In genomic region chr2:151914120-151914519, GRCm38 (mm10) we compare ENCODE assay signal across 20 mouse cellular contexts. TPM values are rescaled to one million over a fixed set of nuclear protein-coding genes. Genes with fewer than 3 reads are reported as not detected.
DNase-seq lines count a peak whose midpoint lies in the region; ATAC-seq lines count a peak whose summit lies in the region.
"Had no signal": no experiment of that assay in that cellular context is flagged by ENCODE, and none has a peak within 500 bp of the region (broad histone marks: within the 10 kb centered on the region; RNA-seq: fewer than 3 reads in every experiment).

No protein-coding gene starts in this region.

- H3K36me3 ChIP-seq in midbrain, embryonic 11.5 days (ENCODE audit: control insufficient read depth, insufficient read depth, low read length): no peaks in the 10 kb centered on the region
- H3K36me3 ChIP-seq in midbrain, embryonic 16.5 days (ENCODE audit: control insufficient read depth, insufficient read depth, low read length): no peaks in the 10 kb centered on the region
- H3K36me3 ChIP-seq: embryonic facial prominence, embryonic 13.5 days; forebrain, embryonic 15.5 days; heart, embryonic 10.5 days; hindbrain, embryonic 13.5 days had no signal

- H3K4me1 ChIP-seq in midbrain, embryonic 11.5 days (ENCODE audit: control insufficient read depth, insufficient read depth, low read length): peaks cover 8% of the 10 kb centered on the region; the same call in 1 of the 2 replicates
- no peaks in the 10 kb centered on the region for H3K4me1 ChIP-seq in midbrain, embryonic 16.5 days (ENCODE audit: control insufficient read depth, insufficient read depth, low read length)
- H3K4me1 ChIP-seq: forebrain, embryonic 15.5 days had no signal

- H3K4me3 ChIP-seq in midbrain, embryonic 11.5 days (ENCODE audit: low read depth, low read length): no peak overlapping the region
- H3K4me3 ChIP-seq in midbrain, embryonic 16.5 days (ENCODE audit: low read depth, low read length): no peak overlapping the region
- H3K4me3 ChIP-seq: embryonic facial prominence, embryonic 13.5 days; forebrain, embryonic 15.5 days; heart, embryonic 10.5 days; hindbrain, embryonic 13.5 days had no signal

- peak; percentile 37 to 71 for DNase-seq in adrenal gland, adult (ENCODE audit: inconsistent age in 2 of 2, low spot score in 1 of 2)
- DNase-seq in adrenal gland, postnatal 4 days (ENCODE audit: low spot score in 2 of 2): no peak
- peak; percentile 53 for DNase-seq in midbrain, embryonic 11.5 days (ENCODE audit: low spot score, missing footprints)
- peak; percentile 39 to 51 for DNase-seq in adrenal gland, postnatal 36 days
- no peak for DNase-seq in kidney, adult 11 months
- DNase-seq: cerebellum, adult 18-20 months; cerebellum, adult 9-11 months; cerebellum, postnatal 36 days; heart, adult 18-20 months; heart, postnatal 10 days; heart, postnatal 4 days; kidney, adult 18-20 months had no signal

- no peak overlapping the region for H3K4me2 ChIP-seq in midbrain, embryonic 11.5 days
- H3K4me2 ChIP-seq in midbrain, embryonic 16.5 days (ENCODE audit: low read length): no peak overlapping the region
- H3K4me2 ChIP-seq: embryonic facial prominence, embryonic 13.5 days; forebrain, embryonic 15.5 days; hindbrain, embryonic 13.5 days had no signal

- H3K27me3 ChIP-seq in midbrain, embryonic 11.5 days (ENCODE audit: control insufficient read depth, insufficient read depth, low read length): no peaks in the 10 kb centered on the region
- H3K27me3 ChIP-seq in midbrain, embryonic 16.5 days (ENCODE audit: control insufficient read depth, insufficient read depth, low read depth, low read length): no peaks in the 10 kb centered on the region
- H3K27me3 ChIP-seq: embryonic facial prominence, embryonic 13.5 days; forebrain, embryonic 15.5 days; hindbrain, embryonic 13.5 days had no signal

- no peak overlapping the region for H3K9ac ChIP-seq in midbrain, embryonic 11.5 days (ENCODE audit: low read length)
- no peak overlapping the region for H3K9ac ChIP-seq in midbrain, embryonic 16.5 days (ENCODE audit: low read depth, low read length)
- H3K9ac ChIP-seq: embryonic facial prominence, embryonic 13.5 days; forebrain, embryonic 15.5 days; hindbrain, embryonic 13.5 days had no signal

- 88% methylated on average over 5 of the region's 5 CpGs for WGBS in midbrain, embryonic 11.5 days
- WGBS in midbrain, embryonic 16.5 days: 84% methylated on average over 5 of the region's 5 CpGs

- no peak for ATAC-seq in midbrain, embryonic 11.5 days (ENCODE audit: low FRiP score)
- no peak for ATAC-seq in midbrain, embryonic 16.5 days
- ATAC-seq in erythroid progenitor cell, adult 5-6 weeks (replicated peaks; ENCODE audit: low FRiP score, poor library complexity, severe bottlenecking): no peak
- ATAC-seq: forebrain, embryonic 15.5 days; hindbrain, postnatal 0 days had no signal

- H3K9me3 ChIP-seq in midbrain, embryonic 11.5 days (ENCODE audit: control insufficient read depth, low read length): no peaks in the 10 kb centered on the region
- no peaks in the 10 kb centered on the region for H3K9me3 ChIP-seq in midbrain, embryonic 16.5 days (replicated peaks; ENCODE audit: control insufficient read depth, low read length, poor library complexity, severe bottlenecking)
- H3K9me3 ChIP-seq: embryonic facial prominence, embryonic 13.5 days; forebrain, embryonic 15.5 days; heart, embryonic 10.5 days; hindbrain, embryonic 13.5 days had no signal

- no peak overlapping the region for H3K27ac ChIP-seq in midbrain, embryonic 11.5 days (ENCODE audit: low read depth, low read length)
- H3K27ac ChIP-seq in midbrain, embryonic 16.5 days (ENCODE audit: low read length): no peak overlapping the region
- H3K27ac ChIP-seq: embryonic facial prominence, embryonic 13.5 days; forebrain, embryonic 15.5 days; heart, embryonic 10.5 days; hindbrain, embryonic 13.5 days; hindbrain, postnatal 0 days had no signal

RNA-seq across cellular contexts. Expression of gene Angpt4, which starts 3.1 kb away (rescaled TPM):
- under 1 TPM; 0.48 to 0.62 TPM for total RNA-seq in adrenal gland, postnatal 4 days (2021)
- 0.12 and 0.37 TPM in 2 replicates for polyA plus RNA-seq in midbrain, embryonic 11.5 days (2014; fragmentation: Nextera tagmentation; extraction: Ambion mirVana)
- polyA plus RNA-seq in midbrain, embryonic 16.5 days (2015; fragmentation: Nextera tagmentation; extraction: Ambion mirVana): 0.14 and 0.30 TPM in 2 replicates
- 1 to 10 TPM in 1 of 2 experiments, under 1 TPM in 1; 0.33 to 1.2 TPM for total RNA-seq in adrenal gland, postnatal 36 days (2021)
- total RNA-seq in erythroid progenitor cell, adult 5-6 weeks (2015; ENCODE audit: low replicate concordance): not detected in 2 replicates
- total RNA-seq in erythroid progenitor cell, adult 5-6 weeks (2017; ENCODE audit: low replicate concordance): not detected in 2 replicates
- polyA plus RNA-seq: forebrain, embryonic 11.5 days; forebrain, embryonic 15.5 days had no signal

Comparison
In these comparisons a context has a peak if more than half of its experiments do, and no peak if none do; other contexts are left out.
1. DNase-seq: peak in adrenal gland, adult (2 of 2), midbrain, embryonic 11.5 days (single experiment) and adrenal gland, postnatal 36 days (2 of 2); none in adrenal gland, postnatal 4 days (0 of 2) and kidney, adult 11 months (single experiment).